ENCODE assay signal across 29 mouse cellular contexts in the genomic region with DNA sequence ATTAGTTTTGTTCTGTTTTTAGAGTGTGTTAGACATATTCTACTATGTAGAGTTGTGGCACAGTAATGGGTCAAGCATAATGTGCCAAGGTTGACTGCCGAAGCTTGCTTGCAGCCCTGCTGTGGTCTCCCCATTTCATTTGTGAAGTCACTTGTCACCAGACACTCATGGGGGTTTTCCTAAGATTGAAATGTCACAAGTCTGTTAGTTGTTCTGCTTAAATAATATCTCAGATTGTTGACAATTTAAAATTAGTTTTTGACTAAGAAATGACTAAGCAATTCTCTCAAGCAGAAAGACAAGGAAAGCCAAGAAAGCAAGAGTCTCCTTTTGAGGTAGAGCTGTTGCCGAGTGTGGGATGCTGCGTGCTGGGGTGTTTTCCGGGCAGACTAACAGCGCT. TPM values are rescaled to one million over a fixed set of nuclear protein-coding genes. Genes with fewer than 3 reads are reported as not detected.
DNase-seq lines count a peak whose midpoint lies in the region; ATAC-seq and TF ChIP-seq lines count a peak whose summit lies in the region.
"Had no signal": no experiment of that assay in that cellular context is flagged by ENCODE, and none has a peak within 500 bp of the region (broad histone marks: within the 10 kb centered on the region; RNA-seq: fewer than 3 reads in every experiment).

No protein-coding gene starts in this region.

- H3K27ac ChIP-seq in heart, embryonic 12.5 days (ENCODE audit: poor library complexity, severe bottlenecking) = no peak overlapping the region
- no peak overlapping the region for H3K27ac ChIP-seq in CH12.LX (ENCODE audit: insufficient read depth, low read depth)
- H3K27ac ChIP-seq: embryonic facial prominence, embryonic 13.5 days; embryonic facial prominence, embryonic 15.5 days; forebrain, embryonic 10.5 days; forebrain, embryonic 12.5 days had no signal

- in situ Hi-C loops in CH12.LX (cut with MboI; ENCODE audit: low pct_ligation_motif_present, low pct_unique_long_range_greater_than_20kb, low sequenced_read_pairs) = no loop called here

- TF ChIP-seq POLR2A in CH12.LX (IDR thresholded peaks at IDR 0.05; ENCODE audit: low read depth, low read length) = no peak

- dilution Hi-C loops in CH12.LX (cut with MboI; ENCODE audit: extremely low pct_ligation_motif_present, extremely low pct_unique_long_range_greater_than_20kb, low sequenced_read_pairs) = no loop called here

- H3K4me3 ChIP-seq in heart, embryonic 12.5 days = no peak overlapping the region
- H3K4me3 ChIP-seq in CH12.LX (replicated peaks in 1 of 3; ENCODE audit: low read depth in 2 of 3, low read length in 2 of 3, poor library complexity in 1 of 3) = no peak overlapping the region
- H3K4me3 ChIP-seq: embryonic facial prominence, embryonic 13.5 days; embryonic facial prominence, embryonic 15.5 days; erythroblast, embryonic 14.5 days; forebrain, embryonic 10.5 days; forebrain, embryonic 12.5 days had no signal

- H3K9ac ChIP-seq in heart, embryonic 12.5 days = no peak overlapping the region
- no peak overlapping the region for H3K9ac ChIP-seq in CH12.LX (ENCODE audit: insufficient read depth, low read depth)
- H3K9ac ChIP-seq: embryonic facial prominence, embryonic 13.5 days; embryonic facial prominence, embryonic 15.5 days; forebrain, embryonic 12.5 days had no signal

- H3K27me3 ChIP-seq in heart, embryonic 12.5 days (replicated peaks) = no peaks in the 10 kb centered on the region
- H3K27me3 ChIP-seq in CH12.LX (replicated peaks) = no peaks in the 10 kb centered on the region
- H3K27me3 ChIP-seq: embryonic facial prominence, embryonic 13.5 days; embryonic facial prominence, embryonic 15.5 days; forebrain, embryonic 12.5 days had no signal

- H3K4me1 ChIP-seq in heart, embryonic 12.5 days (replicated peaks) = 0 out of 2 replicates have a peak, but pooled peaks cover 3% of the 10 kb centered on the region
- peaks cover 0 to 33% of the 10 kb centered on the region in 2 experiments; a peak in 2 of 4 replicates for H3K4me1 ChIP-seq in CH12.LX (ENCODE audit: control insufficient read depth in 1 of 2, insufficient read depth in 2 of 2)
- H3K4me1 ChIP-seq: forebrain, embryonic 10.5 days; forebrain, embryonic 12.5 days had no signal

- H3K79me2 ChIP-seq in CH12.LX (replicated peaks; ENCODE audit: control insufficient read depth, extremely low read depth, insufficient read depth, poor library complexity, severe bottlenecking) = no peaks in the 10 kb centered on the region

- TF ChIP-seq RAD21 in CH12.LX (IDR thresholded peaks at IDR 0.05; ENCODE audit: low read depth, low read length) = no peak

- TF ChIP-seq CTCF in CH12.LX (conservative IDR thresholded peaks at IDR 0.05 in 1 of 2, IDR thresholded peaks at IDR 0.05 in 1 of 2; ENCODE audit: low read depth in 2 of 2, low read length in 2 of 2) = no peak

- no peak overlapping the region for H3K4me2 ChIP-seq in heart, embryonic 12.5 days
- H3K4me2 ChIP-seq in CH12.LX (ENCODE audit: insufficient read depth, low read depth, poor library complexity, severe bottlenecking) = no peak overlapping the region
- H3K4me2 ChIP-seq: embryonic facial prominence, embryonic 13.5 days; embryonic facial prominence, embryonic 15.5 days; forebrain, embryonic 12.5 days had no signal

- H3K36me3 ChIP-seq in heart, embryonic 12.5 days = peaks cover 4% of the 10 kb centered on the region
- H3K36me3 ChIP-seq in CH12.LX (replicated peaks in 1 of 2; ENCODE audit: control insufficient read depth in 1 of 2, insufficient read depth in 1 of 2, low read length in 1 of 2) = peaks cover 0 to 29% of the 10 kb centered on the region in 2 experiments
- H3K36me3 ChIP-seq: forebrain, embryonic 10.5 days; forebrain, embryonic 12.5 days had no signal

- TF ChIP-seq EP300 in CH12.LX (IDR thresholded peaks at IDR 0.05; ENCODE audit: low read length) = no peak

- peak; percentile 52 for DNase-seq in heart, adult 11 months
- DNase-seq in CH12.LX (ENCODE audit: extremely low read depth) = peak; percentile 27
- no peak for DNase-seq in adrenal gland, postnatal 14 days
- DNase-seq in testis, postnatal 10 days (ENCODE audit: low spot score) = no peak
- DNase-seq: adrenal gland, adult 2 months; adrenal gland, postnatal 10 days; adrenal gland, postnatal 36 days; B cell, adult 2 months; cerebellum, adult 11 months; cerebellum, adult 18-20 months; cerebellum, adult 8-10 months; cerebellum, adult 9-11 months; cerebellum, postnatal 14 days; cerebellum, postnatal 36 days; embryo, embryonic 11 days had no signal

- H3K9me3 ChIP-seq in heart, embryonic 12.5 days (replicated peaks) = no peaks in the 10 kb centered on the region
- no peaks in the 10 kb centered on the region for H3K9me3 ChIP-seq in CH12.LX (replicated peaks; ENCODE audit: low read length)
- H3K9me3 ChIP-seq: embryonic facial prominence, embryonic 13.5 days; embryonic facial prominence, embryonic 15.5 days; forebrain, embryonic 10.5 days; forebrain, embryonic 12.5 days had no signal

- WGBS in heart, embryonic 12.5 days = 92% methylated on average over 5 of the region's 5 CpGs

- no peak for ATAC-seq in heart, embryonic 12.5 days (ENCODE audit: insufficient number of reproducible peaks, low FRiP score)
- ATAC-seq: CD4-positive, CD25-positive, alpha-beta regulatory T cell, adult 4 months; forebrain, embryonic 14.5 days; forebrain, embryonic 16.5 days had no signal

TF ChIP-seq in CH12.LX, 34 proteins besides CTCF, POLR2A, EP300 and RAD21:
- TF ChIP-seq ETS1 (conservative IDR thresholded peaks at IDR 0.05; ENCODE audit: low read depth, low read length) (peak; percentile 56; the same call in 1 of the 2 replicates), UBTF (IDR thresholded peaks at IDR 0.05; ENCODE audit: low read depth, low read length) (no peak), BHLHE40 (IDR thresholded peaks at IDR 0.05; ENCODE audit: low read depth, low read length) (peak; percentile 38; the same call in 1 of the 2 replicates), MEF2A (IDR thresholded peaks at IDR 0.05; ENCODE audit: borderline replicate concordance, low read depth, low read length) (no peak)

RNA-seq across cellular contexts. Expression of gene Acad11, which starts 29.8 kb away (rescaled TPM):
- polyA plus RNA-seq in heart, embryonic 12.5 days (2016; fragmentation: Nextera tagmentation; extraction: Ambion mirVana) = 10.1 and 10.4 TPM in 2 replicates
- 8.0 and 10.0 TPM in 2 replicates for total RNA-seq in CH12.LX (2012; rRNA removed)
- 11.2 and 12.1 TPM in 2 replicates for total RNA-seq in CH12.LX (2014; rRNA removed)
- polyA plus RNA-seq in CH12.LX (2012; ENCODE audit: insufficient read length, low read depth) = 8.0 and 8.3 TPM in 2 replicates
- total RNA-seq in adrenal gland, postnatal 14 days (2021) = 102 and 121 TPM in 2 replicates
- polyA plus RNA-seq: erythroblast, embryonic 14.5 days had no signal

RNA-seq across cellular contexts. Expression of gene Uba5, which starts 30.0 kb away (rescaled TPM):
- 43.6 and 44.5 TPM in 2 replicates for polyA plus RNA-seq in heart, embryonic 12.5 days (2016; fragmentation: Nextera tagmentation; extraction: Ambion mirVana)
- total RNA-seq in CH12.LX (2012; rRNA removed) (24.0 and 28.5 TPM in 2 replicates), CH12.LX (2014; rRNA removed) (29.3 and 35.8 TPM in 2 replicates)
- 33.4 and 34.9 TPM in 2 replicates for polyA plus RNA-seq in CH12.LX (2012; ENCODE audit: insufficient read length, low read depth)
- 32.9 and 36.5 TPM in 2 replicates for total RNA-seq in adrenal gland, postnatal 14 days (2021)

RNA-seq across cellular contexts. Expression of gene Ackr4, which starts 33.8 kb away (rescaled TPM):
- polyA plus RNA-seq in heart, embryonic 12.5 days (2016; fragmentation: Nextera tagmentation; extraction: Ambion mirVana) = 1.2 and 1.3 TPM in 2 replicates
- total RNA-seq in CH12.LX (2012; rRNA removed) = 0.17 and 0.25 TPM in 2 replicates
- 0.36 and 0.39 TPM in 2 replicates for total RNA-seq in CH12.LX (2014; rRNA removed)
- polyA plus RNA-seq in CH12.LX (2012; ENCODE audit: insufficient read length, low read depth) = 0.33 and 0.49 TPM in 2 replicates
- total RNA-seq in adrenal gland, postnatal 14 days (2021) = 0.33 and 1.6 TPM in 2 replicates
- polyA plus RNA-seq: erythroblast, embryonic 14.5 days had no signal

RNA-seq across cellular contexts. Expression of gene Gm28305, which starts 52.5 kb away (rescaled TPM):
- polyA plus RNA-seq in heart, embryonic 12.5 days (2016; fragmentation: Nextera tagmentation; extraction: Ambion mirVana) = not detected in 2 replicates
- total RNA-seq in CH12.LX (2012; rRNA removed) (not detected in 2 replicates), CH12.LX (2014; rRNA removed) (not detected in 2 replicates)
- not detected in 2 replicates for polyA plus RNA-seq in CH12.LX (2012; ENCODE audit: insufficient read length, low read depth)
- not detected in 2 replicates for total RNA-seq in adrenal gland, postnatal 14 days (2021)
- total RNA-seq: adrenal gland, adult 2 months; adrenal gland, postnatal 10 days; adrenal gland, postnatal 36 days; common myeloid progenitor, adult 5-6 weeks; ES-E14; MEL had no signal
- polyA plus RNA-seq: adrenal gland, adult 2 months; brain, embryonic 14.5 days; embryonic facial prominence, embryonic 11.5 days; embryonic facial prominence, embryonic 13.5 days; embryonic facial prominence, embryonic 15.5 days; erythroblast, embryonic 14.5 days; forebrain, embryonic 10.5 days; forebrain, embryonic 12.5 days; forebrain, embryonic 14.5 days; forebrain, embryonic 16.5 days had no signal

Comparison
In these comparisons a context has a peak if more than half of its experiments do, and no peak if none do; other contexts are left out.
1. DNase-seq: peak in heart, adult 11 months (single experiment) and CH12.LX (single experiment); none in adrenal gland, postnatal 14 days (single experiment) and testis, postnatal 10 days (single experiment).